Mouse (Mus musculus) spleen, postnatal 36 days (tissue): ENCODE measurements around the gene Myof.

Experiments used
- DNase-seq, 2 experiments: peaks; one replicate each; pipeline ENCODE4 v3.0.0; 2022; ENCODE audit warnings: low spot score in 2 of 2, mixed read lengths in 1 of 2

Gene Myof

GRCm38 (mm10) chr19:38003671-38004521 is 39.5 kb downstream of the Myof start:
- no peak for DNase-seq

- DNase-seq: no peak
Observed at GRCm38 (mm10) chr19:38002816-38003215, 40.6 kb downstream of the Myof start.

GRCm38 (mm10) chr19:38000990-38001389 is 42.4 kb downstream of the Myof start:
- no peak for DNase-seq

- no peak for DNase-seq
Observed at GRCm38 (mm10) chr19:37999941-38000340, 43.4 kb downstream of the Myof start.

GRCm38 (mm10) chr19:37994301-37994700 is 49.1 kb downstream of the Myof start:
- DNase-seq: no peak

GRCm38 (mm10) chr19:37992184-37992554 is 51.2 kb downstream of the Myof start:
- DNase-seq: no peak

GRCm38 (mm10) chr19:37991399-37992183 is 51.8 kb downstream of the Myof start:
- DNase-seq: peak in 1 of 2 experiments; percentile 17

- no peak for DNase-seq
Observed at GRCm38 (mm10) chr19:37989971-37990370, 53.4 kb downstream of the Myof start.

- DNase-seq: no peak
Observed at GRCm38 (mm10) chr19:37988156-37988555, 55.2 kb downstream of the Myof start.

GRCm38 (mm10) chr19:37985730-37986129 is 57.6 kb downstream of the Myof start:
- DNase-seq: no peak

- no peak for DNase-seq
Observed at GRCm38 (mm10) chr19:37975951-37976350, 67.4 kb downstream of the Myof start.

- no peak for DNase-seq
Observed at GRCm38 (mm10) chr19:37970571-37970970, 72.8 kb downstream of the Myof start.

- DNase-seq: peak; percentile 19 to 39
Observed at GRCm38 (mm10) chr19:37970004-37970403, 73.4 kb downstream of the Myof start.

- DNase-seq: no peak
Observed at GRCm38 (mm10) chr19:37965828-37966227, 77.5 kb downstream of the Myof start.

- peak; percentile 27 to 54 for DNase-seq
Observed at GRCm38 (mm10) chr19:37963421-37963820, 80.0 kb downstream of the Myof start.

- no peak for DNase-seq
Observed at GRCm38 (mm10) chr19:37960791-37961190, 82.6 kb downstream of the Myof start.

- DNase-seq: no peak
Observed at GRCm38 (mm10) chr19:37959543-37960215, 83.7 kb downstream of the Myof start.

- DNase-seq: no peak
Observed at GRCm38 (mm10) chr19:37959076-37959475, 84.3 kb downstream of the Myof start.

- peak in 1 of 2 experiments; percentile 9 for DNase-seq
Observed at GRCm38 (mm10) chr19:37957256-37957655, 86.1 kb downstream of the Myof start.

GRCm38 (mm10) chr19:37956006-37956405 is 87.4 kb downstream of the Myof start:
- DNase-seq: no peak

- peak; percentile 63 to 77 for DNase-seq
Observed at GRCm38 (mm10) chr19:37955425-37956001, 87.9 kb downstream of the Myof start.

- no peak for DNase-seq
Observed at GRCm38 (mm10) chr19:37954772-37955171, 88.6 kb downstream of the Myof start.
